Mouse (Mus musculus) lung, postnatal 14 days (tissue): ENCODE data around the gene Sacs.
"Not testable (repeated sequence)": the region's sequence is repeated elsewhere in the genome, so short reads cannot be mapped to it uniquely, and the experiment has no call there.

ENCODE experiments used
- DNase-seq: peaks from one replicate; pipeline ENCODE4 v3.0.0; 2021

Sacs gene

DNA sequence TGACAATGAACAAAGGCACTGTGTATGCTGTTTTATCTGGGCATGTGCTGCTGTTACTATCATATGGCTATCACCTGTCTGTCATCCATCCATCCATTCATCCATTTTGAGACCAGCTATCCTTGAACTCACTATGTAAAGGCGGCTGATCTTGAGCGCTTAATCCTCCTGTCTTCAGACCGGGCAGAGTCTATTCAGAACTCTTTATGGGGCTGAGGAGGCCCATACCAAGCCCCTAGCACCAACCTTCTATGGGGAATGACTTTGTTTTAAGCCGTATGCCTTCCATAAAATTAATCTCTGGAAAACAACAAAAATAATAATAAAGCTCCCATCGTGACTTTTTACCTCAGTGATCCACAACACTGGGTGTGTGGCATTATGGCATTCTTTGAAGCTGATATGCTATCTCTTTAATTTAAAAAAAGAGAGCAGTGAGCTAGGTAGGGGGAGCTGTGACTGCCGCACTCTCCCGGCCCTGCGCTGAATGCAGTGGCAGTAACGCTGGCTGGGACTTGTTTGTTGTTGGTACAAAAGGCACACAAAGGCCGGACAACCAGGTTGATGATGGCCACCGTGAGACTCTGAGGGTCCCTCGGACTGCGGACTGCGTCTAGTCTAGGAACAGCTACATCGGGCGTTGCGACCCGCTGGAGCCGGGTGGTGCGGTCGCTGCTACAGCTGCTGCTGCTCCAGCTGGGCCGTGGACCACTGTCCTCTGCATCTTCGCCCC is at the start of gene Sacs:
TSS of gene Sacs (plus strand) at position 464 of the 733 bp plus-strand sequence.
- no peak for DNase-seq

DNA sequence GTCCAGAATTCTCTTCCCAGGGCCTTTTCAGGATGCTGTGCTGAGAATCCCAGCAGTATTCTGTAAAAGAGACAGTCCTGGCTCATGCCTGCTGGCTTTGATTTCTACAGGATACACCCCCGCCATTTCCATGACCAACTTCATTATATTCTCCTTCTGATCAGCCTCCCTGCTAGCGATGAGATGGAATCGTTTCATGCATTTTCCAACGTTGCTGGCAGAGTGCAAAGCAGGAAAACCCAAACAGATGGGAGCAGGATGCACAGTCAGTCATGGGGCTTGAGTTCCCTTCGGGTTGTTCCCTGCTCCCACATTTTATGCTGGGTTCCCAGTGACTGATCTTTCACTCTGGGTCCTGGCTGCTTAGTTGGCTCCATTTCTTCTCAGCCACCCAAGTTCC is 47.3 kb upstream of the Sacs start:
- DNase-seq = no peak

DNA sequence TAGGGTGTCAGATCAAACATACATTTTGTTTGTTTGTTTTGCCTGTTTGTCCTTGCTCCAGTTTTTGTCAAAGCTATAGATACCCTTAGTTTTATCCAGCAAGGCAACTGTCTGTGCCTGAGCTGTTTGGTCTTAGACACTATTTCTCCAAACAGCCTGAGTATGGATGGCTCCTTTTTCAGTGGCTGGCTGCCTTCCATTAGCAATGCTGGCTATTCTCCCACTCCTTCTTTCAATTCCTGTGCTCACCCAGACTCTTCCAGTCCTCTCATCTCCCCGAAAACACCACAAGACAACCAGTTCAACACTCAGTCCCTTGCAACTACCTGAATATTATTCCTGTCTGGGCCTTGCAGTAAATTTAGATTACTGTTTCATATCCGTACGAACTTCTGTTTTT is 46.2 kb upstream of the Sacs start:
- peak; percentile 36 for DNase-seq

DNA sequence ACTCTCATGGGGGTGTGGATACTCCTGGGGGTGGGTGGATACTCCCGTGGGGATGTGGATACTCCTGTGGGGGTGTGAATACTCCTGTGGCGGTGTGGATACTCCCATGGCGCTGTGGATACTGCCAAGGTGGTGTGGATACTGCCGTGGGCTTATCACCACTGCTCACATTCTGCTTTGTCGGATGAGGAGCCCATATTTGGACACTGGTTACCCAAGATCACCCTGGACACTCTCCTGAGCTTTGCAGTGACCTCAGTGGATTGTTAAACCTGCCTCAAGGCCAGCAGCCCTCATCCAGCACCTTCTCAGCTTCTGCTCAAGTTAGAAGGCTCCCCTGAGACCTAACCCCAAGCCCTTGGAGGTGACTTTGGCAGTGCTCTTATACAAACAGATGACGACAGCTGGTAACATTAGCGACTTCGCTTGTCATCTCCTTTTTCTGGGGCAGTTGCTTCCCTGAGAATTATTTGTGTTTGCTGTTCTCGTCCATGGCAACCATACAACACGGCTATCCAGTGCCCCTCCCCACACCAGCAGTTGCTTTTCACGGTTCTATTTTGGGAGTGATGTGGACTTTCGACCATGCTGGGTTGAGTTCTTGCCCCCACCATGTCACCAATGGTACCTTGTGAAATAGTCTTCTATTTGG is 40.2 kb upstream of the Sacs start:
- DNase-seq = peak; percentile 44

DNA sequence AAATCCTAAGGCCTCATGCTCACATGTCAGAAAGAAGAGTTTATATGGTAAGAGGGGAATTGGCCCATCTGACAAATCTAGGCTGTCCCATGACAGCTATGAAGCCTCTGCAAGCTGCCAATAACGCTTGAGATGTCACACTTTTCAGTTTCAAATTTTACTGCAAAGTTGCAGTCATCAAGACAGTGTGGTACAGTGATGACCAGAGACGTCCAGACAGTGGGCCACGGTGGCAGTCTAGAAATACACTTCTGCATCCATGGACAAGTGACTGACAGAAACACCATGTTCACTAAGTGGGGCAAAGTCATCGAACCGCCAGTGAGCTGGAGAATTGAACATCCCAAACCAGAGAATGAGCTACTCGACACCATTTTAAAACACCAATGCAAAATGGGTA is 37.5 kb upstream of the Sacs start:
- no peak for DNase-seq

DNA sequence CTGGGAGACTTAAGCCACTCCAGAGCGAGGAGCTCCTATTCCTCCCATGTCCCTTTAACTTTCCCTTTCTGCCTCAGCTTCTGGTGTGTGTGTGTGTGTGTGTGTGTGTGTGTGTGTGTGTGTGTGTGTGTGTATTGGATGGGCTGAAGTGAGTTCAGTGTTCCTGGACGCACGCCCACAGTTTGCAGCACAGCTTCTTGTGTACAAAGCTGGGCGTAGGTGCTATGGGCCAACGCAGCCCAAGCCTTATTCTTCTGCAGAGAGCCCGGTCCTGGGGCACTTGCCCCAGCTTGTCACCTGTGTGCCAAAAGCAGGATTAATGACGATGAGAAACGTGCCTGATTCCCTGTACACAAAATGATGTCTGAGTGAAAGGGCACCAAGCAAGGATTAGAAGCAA is 31.9 kb upstream of the Sacs start:
- DNase-seq = peak; percentile 34

DNA sequence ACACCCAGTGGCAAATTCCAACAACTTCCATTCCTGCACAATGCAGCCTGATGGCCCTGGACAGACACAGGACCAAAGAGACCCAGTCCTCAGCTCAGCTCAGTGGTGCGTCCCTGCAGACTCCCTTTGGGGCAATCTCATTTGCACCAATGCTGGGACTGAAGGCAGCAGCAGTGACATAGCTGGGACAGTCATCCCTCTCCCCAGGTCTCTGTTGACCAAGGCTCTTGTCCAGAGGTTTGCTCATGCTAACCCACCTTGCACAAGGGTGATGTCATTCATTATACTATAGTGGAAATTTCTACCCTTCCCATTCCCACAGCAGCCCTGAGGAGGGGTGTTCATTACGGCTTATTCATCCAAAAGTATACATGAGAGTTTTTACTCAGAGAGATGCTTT is 29.6 kb upstream of the Sacs start:
- no peak for DNase-seq

DNA sequence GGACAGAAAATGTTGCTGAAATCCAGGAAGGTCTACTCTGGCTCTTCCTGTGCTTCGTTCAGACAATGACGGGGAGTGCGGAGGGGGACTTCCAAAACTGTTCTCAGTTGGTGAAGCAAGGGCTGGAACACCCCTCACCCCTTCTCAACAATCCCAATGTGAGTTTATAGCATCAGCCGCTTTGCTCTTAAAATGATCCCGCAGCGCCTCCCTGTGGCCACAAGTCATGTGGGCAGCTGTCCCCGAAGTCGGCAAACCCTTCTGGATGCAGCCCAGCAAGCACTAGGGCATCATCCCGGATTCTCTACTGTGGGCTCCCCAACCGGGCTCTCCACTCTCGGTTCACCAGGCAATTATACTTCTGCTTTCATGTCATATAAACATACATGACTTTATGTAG is 25.9 kb upstream of the Sacs start:
- DNase-seq = peak; percentile 86

DNA sequence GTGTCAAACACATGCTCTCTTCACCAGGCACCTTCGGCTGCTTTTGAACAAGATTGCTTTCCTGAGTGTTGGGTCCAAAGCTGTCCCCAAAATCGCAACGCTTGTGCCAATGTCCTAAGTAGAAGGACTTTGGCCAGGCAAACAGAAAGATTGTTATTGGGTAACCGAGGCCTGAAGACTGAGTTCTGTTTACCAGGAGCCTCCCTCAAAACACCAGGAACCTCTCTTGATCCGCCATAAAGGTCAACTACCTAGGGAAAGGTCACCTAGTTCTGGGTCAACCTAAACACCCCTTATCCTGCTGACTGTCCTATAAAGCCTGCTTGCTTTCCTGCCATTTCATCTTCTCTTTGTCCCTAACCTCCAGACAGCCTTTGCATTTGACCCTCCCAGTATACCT is 13.5 kb upstream of the Sacs start:
- DNase-seq = no peak

DNA sequence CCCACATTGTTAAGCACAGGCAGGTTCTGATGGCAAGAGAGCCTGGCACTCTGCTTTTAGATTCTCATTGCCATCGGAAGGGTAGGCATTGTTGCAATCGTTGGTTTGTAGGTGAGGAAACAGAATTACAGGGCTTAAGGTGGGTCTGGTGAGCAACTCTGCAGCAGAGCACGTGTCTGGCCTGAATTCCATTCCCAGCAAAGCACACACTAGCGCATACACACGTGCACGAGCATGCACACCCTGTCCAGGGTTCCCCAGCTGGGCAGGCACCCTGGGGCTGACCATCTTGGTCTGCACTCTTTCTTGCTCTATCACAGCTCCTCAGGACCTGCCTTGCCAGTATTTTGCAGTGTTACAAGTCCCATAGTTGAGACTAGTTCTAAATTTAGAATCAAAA is 13.1 kb upstream of the Sacs start:
- no peak for DNase-seq

DNA sequence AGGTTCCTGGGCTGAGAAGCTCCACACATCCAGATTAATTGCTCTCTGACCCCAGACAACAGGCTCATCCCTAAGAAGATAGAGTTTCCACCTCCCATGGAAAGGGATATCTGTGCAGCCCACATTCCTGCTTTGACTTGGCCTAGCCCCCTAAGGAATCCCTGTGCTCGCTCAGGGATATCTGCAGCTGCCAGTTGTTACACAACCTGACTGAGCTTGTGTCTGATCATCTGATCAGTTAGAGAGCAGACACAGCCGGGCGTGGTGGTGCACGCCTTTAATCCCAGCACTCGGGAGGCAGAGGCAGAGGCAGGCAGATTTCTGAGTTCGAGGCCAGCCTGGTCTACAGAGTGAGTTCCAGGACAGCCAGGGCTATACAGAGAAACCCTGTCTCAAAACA is 10.9 kb upstream of the Sacs start:
- not testable (repeated sequence) for DNase-seq

DNA sequence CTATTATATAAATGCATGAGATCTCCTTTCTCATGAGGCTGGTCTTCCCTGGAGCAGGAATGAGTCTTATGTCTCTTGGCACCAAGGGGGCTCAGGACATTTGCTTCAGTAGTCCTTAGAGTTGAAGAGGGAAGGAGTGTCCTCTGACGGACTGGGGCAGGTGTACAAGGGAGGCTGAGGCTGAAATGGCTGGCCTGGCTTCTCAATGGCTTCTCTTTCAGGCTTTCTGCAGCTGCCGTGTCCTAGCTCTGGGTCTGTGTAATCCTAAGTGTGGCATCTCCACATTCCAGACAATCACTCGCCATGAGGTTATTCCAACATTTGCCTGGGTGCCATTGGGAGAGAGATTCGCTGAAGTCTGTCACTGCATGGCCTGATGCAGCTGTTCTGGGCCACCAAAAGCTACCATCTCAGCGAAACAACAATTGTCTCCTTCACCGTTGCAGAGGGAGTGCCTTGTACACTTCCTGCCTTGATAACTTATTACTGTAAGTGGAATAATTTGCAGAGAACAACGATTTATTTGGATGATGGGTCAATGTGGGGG is 9.2 kb upstream of the Sacs start:
- DNase-seq = no peak

DNA sequence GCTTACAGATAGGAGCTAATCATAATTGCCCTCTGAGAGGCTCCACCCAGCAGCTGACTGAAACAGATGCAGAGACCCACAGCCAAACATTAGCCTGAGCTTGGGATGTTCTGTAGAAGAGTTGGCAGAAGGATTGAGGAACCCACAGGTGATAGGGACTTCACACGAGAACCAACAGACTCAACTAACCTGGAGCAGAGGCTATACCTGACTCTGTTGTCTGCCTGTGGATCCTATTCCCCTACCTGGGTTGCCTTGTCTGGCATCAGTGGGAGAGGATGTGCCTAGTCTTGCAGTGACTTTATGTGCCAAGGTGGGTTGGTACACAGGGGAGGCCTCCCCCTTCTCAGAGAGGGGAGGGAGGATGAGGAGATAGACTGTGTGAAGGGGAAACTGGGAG is 5.7 kb upstream of the Sacs start:
- DNase-seq = no peak

DNA sequence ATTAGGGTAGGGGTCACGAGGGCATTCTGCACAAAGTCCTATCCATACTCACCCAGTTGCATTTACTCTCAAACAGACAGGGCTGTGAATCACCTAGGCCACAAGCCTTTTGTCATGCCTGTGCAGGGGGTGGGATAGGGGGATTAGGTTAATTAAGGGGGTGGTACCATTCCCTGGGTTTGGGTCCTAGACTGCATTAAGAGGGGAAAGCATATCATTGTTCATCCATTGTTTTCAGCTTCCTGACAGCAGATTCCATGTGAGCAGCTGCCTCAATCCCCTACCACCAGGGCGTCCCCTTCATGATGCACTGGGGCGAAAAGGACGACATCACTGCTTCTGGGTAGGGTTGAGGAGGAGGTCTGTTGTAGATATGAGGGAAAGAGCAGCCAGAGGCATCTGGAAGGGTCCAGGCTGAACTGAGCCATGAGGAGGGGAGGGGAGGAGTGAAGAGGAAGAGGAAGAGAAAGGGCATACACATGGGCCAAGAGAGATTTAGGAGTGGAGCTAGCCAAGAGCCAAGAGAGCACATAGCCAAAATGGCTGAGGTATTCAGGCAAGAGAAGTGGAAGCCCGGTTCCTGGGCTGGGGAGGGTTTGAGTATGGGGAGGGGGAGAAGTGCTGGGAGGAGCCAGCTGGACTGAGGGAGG is 3.8 kb upstream of the Sacs start:
- no peak for DNase-seq

DNA sequence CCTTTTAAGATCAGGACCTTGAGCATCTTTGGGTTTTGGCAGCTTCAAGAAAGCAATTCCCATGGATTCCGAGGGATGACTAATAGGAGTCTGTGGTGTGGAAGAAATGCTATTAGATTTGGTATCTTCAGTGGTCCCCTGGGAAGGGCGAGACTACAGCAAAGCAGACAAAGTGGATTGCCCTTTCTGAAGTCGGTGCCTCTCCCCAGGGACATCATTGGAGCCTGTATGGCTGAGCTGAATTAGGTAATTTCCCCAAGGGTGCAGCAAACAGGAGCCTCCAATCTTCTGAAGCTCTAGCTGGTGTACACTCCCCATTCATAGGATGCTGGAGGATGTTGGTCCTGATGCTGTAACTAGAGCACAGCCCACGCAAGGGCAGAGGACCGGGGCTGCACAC is 847 bp upstream of the Sacs start:
- no peak for DNase-seq

DNA sequence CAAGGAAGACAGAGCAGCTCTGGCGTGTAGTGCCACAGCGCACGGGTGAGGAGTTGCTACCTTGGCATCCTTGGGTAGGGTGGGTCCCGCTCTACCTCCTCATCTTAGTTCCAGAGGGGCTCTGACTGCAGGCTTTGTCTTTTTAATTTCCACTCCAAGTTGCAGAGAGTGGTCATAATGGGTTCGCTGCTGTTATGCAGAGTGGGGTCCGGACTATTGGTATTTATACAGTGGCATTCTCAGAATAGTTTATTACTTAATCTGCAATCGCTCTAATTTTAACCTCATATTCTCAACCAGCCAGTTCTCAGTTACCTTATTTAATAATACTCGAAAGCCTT is 440 bp downstream of the Sacs start:
- no peak for DNase-seq

DNA sequence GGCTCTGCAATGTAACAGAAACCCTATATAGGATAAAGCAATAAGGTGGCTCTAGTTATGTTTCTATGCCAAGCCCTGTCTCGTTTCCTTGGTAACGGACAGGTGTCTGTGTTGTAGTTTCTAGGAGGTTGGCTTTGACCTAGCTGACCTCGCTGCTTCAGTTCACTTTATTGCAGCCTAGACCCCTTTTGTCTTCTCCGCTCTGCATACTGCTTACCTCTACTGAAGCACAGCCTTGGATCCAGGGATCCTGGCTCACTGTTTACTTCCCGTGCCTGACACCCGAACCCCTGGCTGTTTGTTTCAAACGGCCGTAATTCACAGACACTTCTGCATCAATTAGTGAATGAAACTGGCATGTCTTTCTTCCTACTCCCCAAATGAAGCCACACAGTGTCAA is 5.1 kb downstream of the Sacs start:
- DNase-seq = no peak

DNA sequence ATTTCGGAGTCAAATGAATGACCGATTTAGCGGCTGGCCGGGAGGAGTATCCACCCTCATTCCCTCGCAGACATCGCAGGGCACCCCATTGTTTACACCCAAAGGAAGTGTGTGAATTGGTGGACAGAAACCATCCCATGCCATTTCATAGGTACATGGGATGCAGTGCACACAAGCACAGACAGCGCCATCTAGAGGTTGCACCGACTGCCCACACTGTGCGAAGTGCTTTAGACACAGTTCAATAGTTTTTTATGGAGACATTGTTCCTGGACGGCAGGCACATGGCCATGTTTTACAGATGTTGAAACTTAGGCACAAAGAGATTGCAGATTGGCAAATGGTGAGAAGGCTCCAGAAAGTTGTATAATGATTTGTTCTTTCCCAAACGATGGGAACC is 5.6 kb downstream of the Sacs start:
- DNase-seq = peak; percentile 34

DNA sequence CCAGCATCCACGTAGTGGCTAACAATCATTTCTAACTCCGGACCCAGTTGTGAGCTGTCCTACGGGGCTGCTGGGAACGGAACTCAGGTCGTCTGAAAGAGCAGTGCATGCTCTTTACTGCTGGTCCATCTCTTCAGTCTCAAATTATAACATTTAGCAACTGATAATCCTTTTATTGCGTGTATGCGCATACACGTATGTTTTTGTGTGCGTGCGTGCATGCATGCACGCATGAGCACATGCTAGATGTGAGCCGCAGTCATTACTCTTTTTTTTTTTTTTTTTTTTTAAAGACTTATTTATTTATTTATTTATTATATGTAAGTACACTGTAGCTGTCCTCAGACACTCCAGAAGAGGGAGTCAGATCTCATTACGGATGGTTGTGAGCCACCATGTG is 12.2 kb downstream of the Sacs start:
- not testable (repeated sequence) for DNase-seq

DNA sequence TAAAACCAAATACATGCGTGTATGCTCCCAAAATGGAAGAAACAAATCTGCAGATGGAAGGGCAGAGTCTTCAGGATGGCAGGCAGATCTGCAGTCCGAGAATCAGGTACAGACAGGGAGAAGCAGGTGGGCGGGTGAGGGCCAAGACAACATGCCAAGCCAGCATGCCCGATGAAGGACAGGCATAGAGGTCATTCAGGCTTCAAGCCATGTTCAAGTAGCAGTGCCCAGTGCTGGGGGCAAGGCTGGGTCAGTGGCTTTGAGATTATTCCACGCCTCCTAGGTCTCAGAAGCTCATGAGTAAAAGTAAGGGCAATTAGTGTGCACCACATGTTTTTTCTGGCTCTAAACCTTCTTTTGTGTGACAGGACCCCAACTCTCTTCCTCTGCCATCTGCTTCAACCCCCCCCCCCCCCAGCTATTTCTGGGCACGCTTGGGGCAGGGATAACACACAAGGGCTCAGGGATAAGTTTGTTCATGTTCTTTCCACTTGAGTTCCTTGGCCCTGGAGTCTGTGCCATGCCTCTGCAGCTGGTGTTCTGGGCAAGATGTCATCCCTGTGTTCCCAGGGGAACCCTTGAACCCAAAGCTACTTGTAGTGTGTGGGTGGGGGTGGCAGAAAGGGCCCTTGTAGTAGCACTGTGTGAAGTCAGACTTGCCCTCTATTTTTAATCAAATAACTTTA is 16.8 kb downstream of the Sacs start:
- no peak for DNase-seq

DNA sequence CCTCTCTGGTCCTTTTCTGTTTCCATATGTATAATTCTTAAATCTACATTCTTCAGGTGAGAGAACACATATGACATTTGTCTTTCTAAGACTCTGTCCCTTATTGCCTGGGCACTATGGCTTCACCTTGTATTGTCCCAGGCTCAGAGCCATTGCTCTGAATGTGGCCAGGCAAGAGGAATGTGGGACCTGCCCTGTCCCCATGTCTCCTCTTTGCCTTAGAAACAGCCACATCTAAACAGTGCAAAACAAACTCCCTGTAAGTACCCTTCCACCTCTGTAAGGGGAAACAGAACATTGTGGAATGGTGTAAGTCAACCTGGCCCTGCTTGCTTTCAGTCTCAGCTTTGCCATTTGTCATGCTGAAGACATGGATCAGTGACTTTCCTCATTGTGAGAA is 17.4 kb downstream of the Sacs start:
- no peak for DNase-seq

DNA sequence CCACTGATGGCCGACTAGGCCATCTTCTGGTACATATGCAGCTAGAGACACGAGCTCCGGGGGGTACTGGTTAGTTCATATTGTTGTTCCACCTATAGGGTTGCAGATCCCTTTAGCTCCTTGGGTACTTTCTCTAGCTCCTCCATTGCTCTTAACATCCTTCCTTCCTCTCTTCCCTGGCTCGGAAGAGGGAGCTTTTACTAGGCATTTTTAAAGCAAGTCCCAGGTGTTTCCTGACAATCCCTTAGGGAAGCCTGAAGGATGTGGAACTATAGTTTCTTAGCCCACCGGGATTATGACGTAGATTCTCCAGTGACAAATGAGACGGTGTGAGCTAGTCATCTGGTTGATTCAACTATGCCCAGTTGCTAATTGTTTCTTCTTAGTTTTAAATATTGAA is 19.2 kb downstream of the Sacs start:
- DNase-seq = not testable (repeated sequence)

DNA sequence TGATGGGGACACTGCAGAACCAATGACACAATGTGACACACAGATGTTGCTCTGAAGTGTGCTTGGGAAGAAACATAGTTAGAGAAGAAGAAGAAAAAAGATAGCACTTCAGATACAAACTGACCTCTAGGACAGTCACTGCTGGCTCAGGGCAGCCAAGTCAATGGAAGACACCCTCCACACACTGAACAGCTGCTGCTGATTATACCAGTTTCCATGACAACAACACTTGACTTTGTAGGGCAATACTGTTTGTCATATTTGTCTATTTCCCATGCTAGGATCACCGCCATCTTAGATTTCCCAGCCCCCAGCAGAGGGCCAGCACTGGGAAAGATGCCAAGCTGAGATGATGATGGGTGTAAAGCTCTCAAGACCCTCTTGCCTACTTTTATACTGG is 22.7 kb downstream of the Sacs start:
- DNase-seq = no peak
